Mouse (Mus musculus) forebrain, embryonic 16.5 days (tissue): ENCODE results near the gene Ptprr. TPM values are rescaled to one million over a fixed set of nuclear protein-coding genes. Genes with fewer than 3 reads are reported as not detected.

Experiments used
- ATAC-seq: fragments of 200-750 bp; cut with Nextera tagmentation; 2 replicates; pipeline ENCODE4 v1.8.0; 2017; ENCODE audit warnings: mild to moderate bottlenecking, moderate library complexity
- H3K27ac ChIP-seq: fragments of 300-500 bp; sonication (generic); 2 replicates; pipeline ENCODE4 v1.5.1; 2014; ENCODE audit warnings: low read length, control low read depth
- H3K27me3 ChIP-seq: fragments of 300-500 bp; sonication (generic); replicated peaks from 2 replicates; pipeline ENCODE4 v1.6.1; 2014; ENCODE audit warnings: low read length; ENCODE audit not compliant: control insufficient read depth, insufficient read depth
- H3K36me3 ChIP-seq: fragments of 300-500 bp; sonication (generic); 2 replicates; pipeline ENCODE4 v1.6.1; 2014; ENCODE audit not compliant: control insufficient read depth, insufficient read depth
- H3K4me1 ChIP-seq: fragments of 300-500 bp; sonication (generic); replicated peaks from 2 replicates; pipeline ENCODE4 v1.6.1; 2014; ENCODE audit warnings: low read length; ENCODE audit not compliant: control insufficient read depth, insufficient read depth
- H3K4me2 ChIP-seq: fragments of 300-500 bp; sonication (generic); 2 replicates; pipeline ENCODE4 v1.6.1; 2014; ENCODE audit warnings: mild to moderate bottlenecking, low read length, control low read depth
- H3K4me3 ChIP-seq: fragments of 300-500 bp; sonication (generic); replicated peaks from 2 replicates; pipeline ENCODE4 v1.5.1; 2014; ENCODE audit warnings: mild to moderate bottlenecking, low read length, control low read depth
- H3K9ac ChIP-seq: fragments of 300-500 bp; sonication (generic); replicated peaks from 2 replicates; pipeline ENCODE4 v1.6.1; 2014; ENCODE audit warnings: low read depth, low read length, control low read depth
- H3K9me3 ChIP-seq: fragments of 300-500 bp; sonication (generic); 2 replicates; pipeline ENCODE4 v1.6.1; 2016; ENCODE audit warnings: low read length; ENCODE audit not compliant: control insufficient read depth
- WGBS: fragments of 180-500 bp; shearing (Covaris S2); extraction: QIAGEN DNeasy Blood & Tissue Kit; methylation state at CpG from one replicate; pipeline ENCODE4 v1.1.7; 2014; 5-methylcytosine and 5-hydroxymethylcytosine counted together
- polyA plus RNA-seq: library from polyadenylated mRNA; unstranded; fragments of >200 nt; fragmentation: Nextera tagmentation; extraction: Ambion mirVana; gene quantifications from 2 replicates; pipeline ENCODE4 v1.2.1, GENCODE M21; 2015

The Ptprr gene
- polyA plus RNA-seq, 1 experiment from 2014 or later: 13.4 TPM

GRCm38 (mm10) chr10:116177390-116178179, 159.6 kb downstream of the Ptprr start:
- no peak overlapping the region for H3K9ac ChIP-seq
- H3K9me3 ChIP-seq: no peaks in the 10 kb centered on the region
- H3K27ac ChIP-seq: no peak overlapping the region
- peak overlapping the region; percentile 29 for H3K4me2 ChIP-seq
- H3K4me3 ChIP-seq: no peak overlapping the region
- no peaks in the 10 kb centered on the region for H3K36me3 ChIP-seq
- H3K27me3 ChIP-seq: no peaks in the 10 kb centered on the region
- ATAC-seq: no peak
- 32% methylated on average over 21 of the region's 21 CpGs for WGBS
- H3K4me1 ChIP-seq: no peaks in the 10 kb centered on the region

- Histone ChIP-seq H3K9me3 (no peaks in the 10 kb centered on the region), H3K36me3 (no peaks in the 10 kb centered on the region), H3K4me1 (no peaks in the 10 kb centered on the region), H3K4me3 (no peak overlapping the region), H3K27ac (no peak overlapping the region), H3K9ac (no peak overlapping the region), H3K4me2 (no peak overlapping the region), H3K27me3 (no peaks in the 10 kb centered on the region)
- WGBS: 89% methylated on average over 5 of the region's 5 CpGs
- ATAC-seq: no peak
Observed at GRCm38 (mm10) chr10:116181235-116181634, 163.2 kb downstream of the Ptprr start.

- no peak overlapping the region for H3K9ac ChIP-seq
- no peak overlapping the region for H3K4me3 ChIP-seq
- no peak overlapping the region for H3K4me2 ChIP-seq
- WGBS: 81% methylated on average over 5 of the region's 5 CpGs
- H3K4me1 ChIP-seq: no peaks in the 10 kb centered on the region
- H3K27me3 ChIP-seq: no peaks in the 10 kb centered on the region
- no peak for ATAC-seq
- H3K27ac ChIP-seq: no peak overlapping the region
- H3K36me3 ChIP-seq: no peaks in the 10 kb centered on the region
- H3K9me3 ChIP-seq: no peaks in the 10 kb centered on the region
Observed at GRCm38 (mm10) chr10:116182221-116182620, 164.2 kb downstream of the Ptprr start.

- ATAC-seq: no peak
- Histone ChIP-seq H3K36me3 (no peaks in the 10 kb centered on the region), H3K4me1 (no peaks in the 10 kb centered on the region), H3K27ac (no peak overlapping the region), H3K9ac (no peak overlapping the region), H3K4me3 (no peak overlapping the region), H3K27me3 (no peaks in the 10 kb centered on the region), H3K9me3 (no peaks in the 10 kb centered on the region), H3K4me2 (no peak overlapping the region)
- WGBS: 76% methylated on average over 3 of the region's 3 CpGs
Observed at GRCm38 (mm10) chr10:116183258-116183657, 165.2 kb downstream of the Ptprr start.

- H3K36me3 ChIP-seq: no peaks in the 10 kb centered on the region
- no peak for ATAC-seq
- no peaks in the 10 kb centered on the region for H3K4me1 ChIP-seq
- H3K9ac ChIP-seq: no peak overlapping the region
- no peak overlapping the region for H3K27ac ChIP-seq
- H3K4me3 ChIP-seq: no peak overlapping the region
- 83% methylated on average over 2 of the region's 2 CpGs for WGBS
- H3K9me3 ChIP-seq: no peaks in the 10 kb centered on the region
- H3K27me3 ChIP-seq: no peaks in the 10 kb centered on the region
- no peak overlapping the region for H3K4me2 ChIP-seq
Observed at GRCm38 (mm10) chr10:116191724-116192123, 173.7 kb downstream of the Ptprr start.

GRCm38 (mm10) chr10:116192293-116192692, 174.3 kb downstream of the Ptprr start:
- Histone ChIP-seq H3K9me3 (no peaks in the 10 kb centered on the region), H3K9ac (no peak overlapping the region), H3K4me2 (no peak overlapping the region), H3K4me1 (peaks cover 4% of the 10 kb centered on the region; the same call in 1 of the 2 replicates), H3K4me3 (no peak overlapping the region), H3K27me3 (no peaks in the 10 kb centered on the region), H3K27ac (no peak overlapping the region), H3K36me3 (no peaks in the 10 kb centered on the region)
- no peak for ATAC-seq
- 88% methylated on average over 8 of the region's 8 CpGs for WGBS

GRCm38 (mm10) chr10:116194409-116194808, 176.4 kb downstream of the Ptprr start:
- Histone ChIP-seq H3K4me2 (no peak overlapping the region), H3K9me3 (no peaks in the 10 kb centered on the region), H3K27ac (no peak overlapping the region), H3K4me1 (peaks cover 4% of the 10 kb centered on the region; the same call in 1 of the 2 replicates), H3K36me3 (no peaks in the 10 kb centered on the region), H3K4me3 (no peak overlapping the region), H3K27me3 (no peaks in the 10 kb centered on the region), H3K9ac (no peak overlapping the region)
- ATAC-seq: no peak
- WGBS: 52% methylated on average over 8 of the region's 8 CpGs

- 16% methylated on average over 14 of the region's 14 CpGs for WGBS
Observed at GRCm38 (mm10) chr10:116196596-116197415, 178.8 kb downstream of the Ptprr start.

GRCm38 (mm10) chr10:116197416-116197939, 179.5 kb downstream of the Ptprr start:
- Histone ChIP-seq H3K4me2 (peak overlapping the region; percentile 39), H3K4me1 (peaks cover 4% of the 10 kb centered on the region; the same call in 1 of the 2 replicates), H3K9ac (no peak overlapping the region; the same call in 1 of the 2 replicates), H3K27ac (no peak overlapping the region), H3K27me3 (no peaks in the 10 kb centered on the region), H3K36me3 (no peaks in the 10 kb centered on the region), H3K9me3 (no peaks in the 10 kb centered on the region), H3K4me3 (no peak overlapping the region; the same call in 1 of the 2 replicates)
- ATAC-seq: peak; percentile 75
- 17% methylated on average over 4 of the region's 4 CpGs for WGBS

More at GRCm38 (mm10) chr10:116196596-116197415, 178.8 kb downstream of the Ptprr start:
- Histone ChIP-seq H3K4me1 (peaks cover 4% of the 10 kb centered on the region; the same call in 1 of the 2 replicates), H3K27ac (no peak overlapping the region), H3K9me3 (no peaks in the 10 kb centered on the region), H3K4me3 (no peak overlapping the region; the same call in 1 of the 2 replicates), H3K9ac (peak overlapping the region; percentile 23; the same call in 1 of the 2 replicates), H3K36me3 (no peaks in the 10 kb centered on the region), H3K27me3 (no peaks in the 10 kb centered on the region), H3K4me2 (peak overlapping the region; percentile 39)
- ATAC-seq: peak; percentile 55
